Mouse (Mus musculus) olfactory bulb, adult 2 months (tissue): ENCODE results near the gene Caskin1.

Source experiments
- CTCF ChIP-seq: fragments of 200-500 bp; IDR thresholded peaks from 2 replicates; pipeline ENCODE4 v1.5.1; 2012; ENCODE audit warnings: low read depth, mild to moderate bottlenecking, low read length, moderate library complexity; ENCODE audit not compliant: insufficient read depth
- POLR2A ChIP-seq: fragments of 200-500 bp; IDR thresholded peaks from 2 replicates; pipeline ENCODE4 v1.6.1; 2012; ENCODE audit warnings: mild to moderate bottlenecking, low read depth, low read length, moderate library complexity; ENCODE audit not compliant: insufficient read depth

- TF ChIP-seq CTCF (no peak), POLR2A (no peak)
These were observed 38.9 kb upstream of the Caskin1 start for GRCm38 (mm10) chr17:24449507-24449906.
